ENCODE assay signal across 28 mouse cellular contexts in genomic region chr11:67170727-67171126, GRCm38 (mm10). TPM values are rescaled to one million over a fixed set of nuclear protein-coding genes. Genes with fewer than 3 reads are reported as not detected.
DNase-seq lines count a peak whose midpoint lies in the region; ATAC-seq and TF ChIP-seq lines count a peak whose summit lies in the region.
"Had no signal": no experiment of that assay in that cellular context is flagged by ENCODE, and none has a peak within 500 bp of the region (broad histone marks: within the 10 kb centered on the region; RNA-seq: fewer than 3 reads in every experiment).

Gene Myh2 (plus strand): TSS chr11:67171027.

- TF ChIP-seq RAD21 in CH12.LX (IDR thresholded peaks at IDR 0.05; ENCODE audit: low read depth, low read length): no peak

- dilution Hi-C loops in CH12.LX (cut with MboI; ENCODE audit: extremely low pct_ligation_motif_present, extremely low pct_unique_long_range_greater_than_20kb, low sequenced_read_pairs): no loop called here

- ATAC-seq in forebrain, embryonic 11.5 days (replicated peaks; ENCODE audit: low FRiP score): no peak
- no peak for ATAC-seq in liver, postnatal 0 days
- ATAC-seq: forebrain, embryonic 15.5 days; hindbrain, embryonic 16.5 days; intestine, embryonic 15.5 days had no signal

- H3K36me3 ChIP-seq in CH12.LX (replicated peaks in 1 of 2; ENCODE audit: control insufficient read depth in 1 of 2, insufficient read depth in 1 of 2, low read length in 1 of 2): no peaks in the 10 kb centered on the region
- H3K36me3 ChIP-seq in forebrain, embryonic 11.5 days (ENCODE audit: control insufficient read depth, insufficient read depth, low read length): no peaks in the 10 kb centered on the region
- no peaks in the 10 kb centered on the region for H3K36me3 ChIP-seq in liver, postnatal 0 days (replicated peaks; ENCODE audit: insufficient read depth, low read length)
- H3K36me3 ChIP-seq: forebrain, embryonic 10.5 days; forebrain, embryonic 15.5 days; G1E; heart, embryonic 12.5 days; heart, embryonic 15.5 days; hindbrain, embryonic 10.5 days; hindbrain, embryonic 13.5 days; intestine, embryonic 15.5 days had no signal

- in situ Hi-C loops in CH12.LX (cut with MboI; ENCODE audit: low pct_ligation_motif_present, low pct_unique_long_range_greater_than_20kb, low sequenced_read_pairs): no loop called here

- H3K4me1 ChIP-seq in CH12.LX (ENCODE audit: control insufficient read depth in 1 of 2, insufficient read depth in 2 of 2): peaks cover 15 to 40% of the 10 kb centered on the region in 2 experiments
- H3K4me1 ChIP-seq in forebrain, embryonic 11.5 days (replicated peaks; ENCODE audit: control insufficient read depth, insufficient read depth, low read length): no peaks in the 10 kb centered on the region
- H3K4me1 ChIP-seq in liver, postnatal 0 days (ENCODE audit: insufficient read depth): no peaks in the 10 kb centered on the region
- H3K4me1 ChIP-seq: forebrain, embryonic 15.5 days; heart, embryonic 12.5 days; heart, embryonic 15.5 days; hindbrain, embryonic 13.5 days; intestine, embryonic 15.5 days had no signal

- H3K79me2 ChIP-seq in CH12.LX (replicated peaks; ENCODE audit: control insufficient read depth, extremely low read depth, insufficient read depth, poor library complexity, severe bottlenecking): no peaks in the 10 kb centered on the region

- H3K27me3 ChIP-seq in CH12.LX (replicated peaks): no peaks in the 10 kb centered on the region
- no peaks in the 10 kb centered on the region for H3K27me3 ChIP-seq in forebrain, embryonic 11.5 days (ENCODE audit: control insufficient read depth, insufficient read depth, low read length)
- H3K27me3 ChIP-seq in liver, postnatal 0 days (ENCODE audit: insufficient read depth, low read length): no peaks in the 10 kb centered on the region
- H3K27me3 ChIP-seq: forebrain, embryonic 15.5 days; heart, embryonic 12.5 days; heart, embryonic 15.5 days; hindbrain, embryonic 13.5 days; intestine, embryonic 15.5 days had no signal

- TF ChIP-seq EP300 in CH12.LX (IDR thresholded peaks at IDR 0.05; ENCODE audit: low read length): no peak
- TF ChIP-seq EP300 in liver, postnatal 0 days (IDR thresholded peaks at IDR 0.05; ENCODE audit: low read depth): no peak

- no peak for TF ChIP-seq POLR2A in CH12.LX (IDR thresholded peaks at IDR 0.05; ENCODE audit: low read depth, low read length)

- peak within 1 kb of the TSS; percentile 44 for H3K4me2 ChIP-seq in CH12.LX (ENCODE audit: insufficient read depth, low read depth, poor library complexity, severe bottlenecking)
- no peak within 1 kb of the TSS for H3K4me2 ChIP-seq in forebrain, embryonic 11.5 days (ENCODE audit: low read depth, low read length, severe bottlenecking)
- H3K4me2 ChIP-seq in liver, postnatal 0 days (ENCODE audit: low read depth, low read length): no peak within 1 kb of the TSS
- H3K4me2 ChIP-seq: forebrain, embryonic 15.5 days; heart, embryonic 12.5 days; heart, embryonic 15.5 days; hindbrain, embryonic 13.5 days; intestine, embryonic 15.5 days had no signal

- H3K9ac ChIP-seq in CH12.LX (ENCODE audit: insufficient read depth, low read depth): no peak within 1 kb of the TSS
- H3K9ac ChIP-seq in forebrain, embryonic 11.5 days (ENCODE audit: low read length): no peak within 1 kb of the TSS
- H3K9ac ChIP-seq in liver, postnatal 0 days (replicated peaks): no peak within 1 kb of the TSS
- H3K9ac ChIP-seq: forebrain, embryonic 15.5 days; heart, embryonic 12.5 days; heart, embryonic 15.5 days; hindbrain, embryonic 13.5 days; intestine, embryonic 15.5 days had no signal

- H3K9me3 ChIP-seq in CH12.LX (replicated peaks; ENCODE audit: low read length): no peaks in the 10 kb centered on the region
- no peaks in the 10 kb centered on the region for H3K9me3 ChIP-seq in forebrain, embryonic 11.5 days (ENCODE audit: control insufficient read depth, low read length)
- H3K9me3 ChIP-seq in liver, postnatal 0 days (ENCODE audit: low read length): no peaks in the 10 kb centered on the region
- H3K9me3 ChIP-seq: forebrain, embryonic 10.5 days; forebrain, embryonic 15.5 days; heart, embryonic 12.5 days; heart, embryonic 15.5 days; hindbrain, embryonic 10.5 days; hindbrain, embryonic 13.5 days; intestine, embryonic 15.5 days had no signal

- H3K4me3 ChIP-seq in CH12.LX (replicated peaks in 1 of 3; ENCODE audit: low read depth in 2 of 3, low read length in 2 of 3, poor library complexity in 1 of 3): no peak within 1 kb of the TSS
- H3K4me3 ChIP-seq in forebrain, embryonic 11.5 days (ENCODE audit: low read depth, low read length): no peak within 1 kb of the TSS
- no peak within 1 kb of the TSS for H3K4me3 ChIP-seq in liver, postnatal 0 days (ENCODE audit: low read depth, low read length)
- H3K4me3 ChIP-seq: forebrain, embryonic 10.5 days; forebrain, embryonic 15.5 days; heart, embryonic 12.5 days; heart, embryonic 15.5 days; hindbrain, embryonic 10.5 days; hindbrain, embryonic 13.5 days; intestine, embryonic 15.5 days had no signal

- DNase-seq in adrenal gland, postnatal 10 days: no peak
- no peak for DNase-seq in adrenal gland, adult 2 months
- DNase-seq in CH12.LX (ENCODE audit: extremely low read depth): no peak
- no peak for DNase-seq in gastrocnemius, adult 8-10 months (ENCODE audit: low spot score in 2 of 2)
- no peak for DNase-seq in gastrocnemius, postnatal 25 days
- DNase-seq in forebrain, embryonic 11.5 days (ENCODE audit: low spot score): no peak
- no peak for DNase-seq in Muller cell, postnatal 12 days (ENCODE audit: inconsistent ontology term)
- no peak for DNase-seq in liver, postnatal 0 days
- DNase-seq: adrenal gland, adult 8-10 months; adrenal gland, postnatal 36 days; cerebellum, adult 18-20 months; cerebellum, adult 9-10 months; cerebellum, postnatal 14 days; heart, postnatal 10 days; heart, postnatal 36 days; kidney, adult 11 months had no signal

- TF ChIP-seq CTCF in CH12.LX (conservative IDR thresholded peaks at IDR 0.05 in 1 of 2, IDR thresholded peaks at IDR 0.05 in 1 of 2; ENCODE audit: low read depth in 2 of 2, low read length in 2 of 2): no peak
- TF ChIP-seq CTCF in liver, postnatal 0 days (IDR thresholded peaks at IDR 0.05; ENCODE audit: low read depth): no peak

- WGBS in forebrain, embryonic 11.5 days: 75% methylated on average over 14 of the region's 14 CpGs
- WGBS in liver, postnatal 0 days (ENCODE audit: insufficient replicate concordance): 77% methylated on average over 14 of the region's 14 CpGs

- H3K27ac ChIP-seq in CH12.LX (ENCODE audit: insufficient read depth, low read depth): no peak within 1 kb of the TSS
- no peak within 1 kb of the TSS for H3K27ac ChIP-seq in forebrain, embryonic 11.5 days (ENCODE audit: low read depth, low read length)
- H3K27ac ChIP-seq in liver, postnatal 0 days (ENCODE audit: low read depth): no peak within 1 kb of the TSS
- H3K27ac ChIP-seq: forebrain, embryonic 10.5 days; forebrain, embryonic 15.5 days; heart, embryonic 15.5 days; hindbrain, embryonic 13.5 days; intestine, embryonic 15.5 days had no signal

TF ChIP-seq in CH12.LX, 34 proteins besides CTCF, POLR2A, EP300 and RAD21:
- TF ChIP-seq ZC3H11A (IDR thresholded peaks at IDR 0.05; ENCODE audit: low read depth, low read length): no peak
- no peak for TF ChIP-seq HCFC1 (IDR thresholded peaks at IDR 0.05; ENCODE audit: low read depth, low read length)
- no peak for TF ChIP-seq MYC (IDR thresholded peaks at IDR 0.05; ENCODE audit: low read depth, low read length)
- no peak for TF ChIP-seq TCF12 (IDR thresholded peaks at IDR 0.05; ENCODE audit: low read depth, low read length)
- no peak for TF ChIP-seq TBP (conservative IDR thresholded peaks at IDR 0.05; ENCODE audit: low read depth, low read length)
- no peak for TF ChIP-seq ELF1 (IDR thresholded peaks at IDR 0.05; ENCODE audit: low read depth, low read length)
- TF ChIP-seq MAZ (IDR thresholded peaks at IDR 0.05; ENCODE audit: low read depth, low read length): no peak
- TF ChIP-seq KAT2A (IDR thresholded peaks at IDR 0.05; ENCODE audit: insufficient replicate concordance, low read length): no peak
- TF ChIP-seq USF2 (conservative IDR thresholded peaks at IDR 0.05; ENCODE audit: low read depth, low read length): no peak

RNA-seq across cellular contexts. Expression of gene Myh2, which starts in this region (rescaled TPM):
- total RNA-seq in adrenal gland, postnatal 10 days (2021): 100 to 1,000 TPM in 1 of 2 experiments, 10 to 100 TPM in 1; 42.9 to 267 TPM
- total RNA-seq in adrenal gland, adult 2 months (2021): not detected
- polyA plus RNA-seq in adrenal gland, adult 2 months (2012; rRNA removed): 0.03 TPM in 1 of 2 replicates, not detected in the other
- 0.08 TPM in 2 replicates for total RNA-seq in CH12.LX (2012; rRNA removed)
- 0.04 TPM in 1 of 2 replicates, not detected in the other for total RNA-seq in CH12.LX (2014; rRNA removed)
- polyA plus RNA-seq in CH12.LX (2012; ENCODE audit: insufficient read length, low read depth): 0.04 TPM in 1 of 2 replicates, not detected in the other
- 1,000 to 10,000 TPM; 1,182 to 1,409 (median 1,293) TPM for total RNA-seq in gastrocnemius, adult 8-10 months (2022)
- 1,000 to 10,000 TPM; 1,544 to 1,819 TPM for total RNA-seq in gastrocnemius, postnatal 25 days (2021)
- not detected in 2 replicates for polyA plus RNA-seq in forebrain, embryonic 11.5 days (2014; fragmentation: Nextera tagmentation; extraction: Ambion mirVana)
- polyA plus RNA-seq in liver, postnatal 0 days (2015; fragmentation: Nextera tagmentation; extraction: Ambion mirVana): 0.19 TPM in 1 of 2 replicates, not detected in the other
- total RNA-seq: adrenal gland, adult 8-10 months; granulocyte monocyte progenitor cell, adult 5-6 weeks; heart, postnatal 10 days; heart, postnatal 36 days had no signal
- polyA plus RNA-seq: embryonic facial prominence, embryonic 11.5 days; forebrain, embryonic 10.5 days; forebrain, embryonic 15.5 days; G1E; heart, embryonic 12.5 days; hindbrain, embryonic 10.5 days; intestine, embryonic 15.5 days; kidney, embryonic 14.5 days had no signal

Comparison
In these comparisons a context has a peak if more than half of its experiments do, and no peak if none do; other contexts are left out.
1. RNA of gene Myh2 (total RNA-seq): 1,544 to 1,819 TPM in gastrocnemius, postnatal 25 days, 1,182 to 1,409 TPM in gastrocnemius, adult 8-10 months and 42.9 to 267 TPM in adrenal gland, postnatal 10 days; 0.04 to 0.08 TPM in CH12.LX and not detected in adrenal gland, adult 2 months; every median in the first group is over 10 times any median in the second.
2. RNA of gene Myh2 (total RNA-seq): 1,544 to 1,819 TPM in gastrocnemius, postnatal 25 days and 1,182 to 1,409 TPM in gastrocnemius, adult 8-10 months; 42.9 to 267 TPM in adrenal gland, postnatal 10 days; every median in the first group is over 4 times any median in the second.